Mouse (Mus musculus): ENCODE data around the gene Tnfsf14.

GRCm38 (mm10) chr17:57198252-57198651 lies 4.3 kb upstream of the Tnfsf14 start:
- TF ChIP-seq CTCF (IDR thresholded peaks at IDR 0.05; ENCODE audit: control insufficient read depth, insufficient read depth, low read length): no peak
- TF ChIP-seq POLR2A (IDR thresholded peaks at IDR 0.05; ENCODE audit: borderline replicate concordance, control insufficient read depth, low read depth, low read length): no peak

All from bone marrow, adult 2 months (tissue).